Mouse (Mus musculus): Measurements from ENCODE around the gene Chil1.

DNA sequence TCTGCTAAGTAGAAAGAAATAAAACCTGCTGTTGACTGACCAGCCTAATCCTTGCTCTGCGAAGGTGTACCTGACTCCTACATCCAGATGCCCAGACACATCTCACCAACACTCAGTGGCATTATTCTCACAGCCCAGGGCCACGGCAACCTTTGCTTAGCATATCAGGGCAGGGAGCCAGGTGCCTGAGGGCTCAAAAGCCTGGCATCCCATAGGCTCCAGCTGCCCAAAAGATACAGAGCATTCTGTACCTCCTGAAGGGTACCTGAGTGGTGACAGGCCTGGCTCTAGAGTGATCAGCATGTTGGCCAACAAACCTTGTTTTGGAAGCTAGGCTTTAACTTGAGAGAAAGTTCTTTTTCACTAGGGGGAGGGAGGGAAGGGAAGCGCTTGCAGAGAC lies 49.3 kb downstream of the Chil1 start:
- TF ChIP-seq CTCF (IDR thresholded peaks at IDR 0.05; ENCODE audit: insufficient read depth, low read length) (no peak), POLR2A (IDR thresholded peaks at IDR 0.05; ENCODE audit: borderline replicate concordance, extremely low read depth, low read depth, low read length) (no peak)
